Mouse (Mus musculus): ENCODE results near the gene Prok1.

Prok1 gene

GRCm38 (mm10) chr3:107239607-107240006 lies at the start of gene Prok1:
Prok1 (minus strand) TSS chr3:107239707.
- DNase-seq: no peak

GRCm38 (mm10) chr3:107287346-107287745 lies 47.8 kb upstream of the Prok1 start:
- DNase-seq: no peak

- DNase-seq: no peak
Measured at GRCm38 (mm10) chr3:107286123-107286522, 46.6 kb upstream of the Prok1 start.

DNA sequence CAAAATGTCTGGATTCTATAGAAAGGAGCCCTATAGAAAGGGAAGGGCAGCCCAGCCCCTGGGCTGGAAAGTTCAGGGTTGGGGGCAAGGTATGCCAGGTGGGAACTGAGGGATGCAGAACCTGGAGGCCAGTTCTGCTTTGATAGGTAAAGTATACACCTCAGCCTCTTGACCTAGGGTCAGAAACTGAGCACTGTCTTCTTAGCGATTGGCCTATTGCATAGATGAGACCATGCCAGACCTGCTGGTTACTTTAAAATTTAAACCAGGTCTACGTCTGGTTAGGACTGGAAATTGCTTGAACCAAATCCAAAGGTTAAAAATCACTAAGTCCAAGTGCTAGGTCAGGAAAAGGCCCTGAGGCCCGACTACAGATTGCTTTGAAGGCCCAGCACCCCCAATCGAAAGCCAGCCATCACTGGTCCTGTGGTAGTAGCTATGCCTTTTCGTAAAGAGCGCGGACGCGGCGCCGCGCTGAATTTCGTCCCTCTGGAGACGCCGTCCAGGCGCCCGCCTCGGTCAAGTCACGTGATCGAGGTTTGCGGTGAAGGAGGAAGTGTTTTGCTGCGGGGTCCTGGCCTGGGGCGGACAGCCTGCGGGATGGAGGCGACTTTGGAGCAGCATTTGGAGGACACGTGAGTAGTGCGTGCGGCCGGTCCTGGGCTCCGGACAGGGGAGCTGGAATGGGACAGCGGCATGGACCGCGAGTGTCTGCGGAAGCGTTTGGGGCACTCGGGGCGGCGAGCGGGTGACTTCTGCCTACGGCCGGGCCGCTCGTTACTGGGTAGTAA lies 39.2 kb upstream of the Prok1 start, which contains the start of gene Lamtor5:
Gene Lamtor5, plus strand, starts transcription at position 380 of the 791 bp plus-strand sequence.
- DNase-seq: peak; percentile 79 to 87

DNA sequence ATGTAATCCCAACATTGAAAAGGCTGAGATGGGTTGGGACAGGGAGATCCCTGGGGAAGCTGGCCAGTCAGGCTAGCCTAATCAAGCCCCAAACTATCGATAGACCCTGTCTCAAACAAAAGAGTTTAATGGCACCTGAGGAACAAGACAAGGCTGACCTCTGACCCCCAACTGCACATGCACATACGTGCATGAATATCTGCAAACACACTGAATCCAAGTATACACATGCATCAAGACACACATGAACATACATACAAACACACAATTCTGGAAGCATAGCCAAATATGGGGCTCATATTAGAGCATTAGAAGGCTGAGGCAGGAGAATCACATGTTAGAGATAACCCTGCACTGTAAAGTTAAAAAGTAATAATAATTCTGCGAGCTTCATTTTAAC lies 37.1 kb upstream of the Prok1 start:
- no peak for DNase-seq

DNA sequence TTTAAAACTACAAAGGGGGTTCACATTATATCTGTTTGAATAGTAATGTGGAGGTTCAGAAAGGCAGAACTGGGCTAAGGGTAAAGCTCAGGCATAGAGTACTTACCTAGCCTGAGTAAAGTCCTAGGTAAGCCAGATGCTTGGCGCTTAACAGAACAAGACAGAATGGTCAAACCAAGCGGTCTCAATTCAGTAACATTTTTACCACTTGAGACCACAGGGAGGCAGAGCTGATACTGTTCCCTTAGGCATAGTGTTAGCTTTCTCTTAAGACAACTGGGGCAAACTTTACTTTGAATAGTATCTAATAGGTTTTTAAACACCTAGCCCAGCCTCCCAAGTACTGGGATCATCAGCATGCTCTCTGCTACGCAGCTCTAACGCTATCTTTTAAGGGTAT lies 36.5 kb upstream of the Prok1 start:
- no peak for DNase-seq

GRCm38 (mm10) chr3:107275351-107275750 lies 35.8 kb upstream of the Prok1 start:
- no peak for DNase-seq

DNA sequence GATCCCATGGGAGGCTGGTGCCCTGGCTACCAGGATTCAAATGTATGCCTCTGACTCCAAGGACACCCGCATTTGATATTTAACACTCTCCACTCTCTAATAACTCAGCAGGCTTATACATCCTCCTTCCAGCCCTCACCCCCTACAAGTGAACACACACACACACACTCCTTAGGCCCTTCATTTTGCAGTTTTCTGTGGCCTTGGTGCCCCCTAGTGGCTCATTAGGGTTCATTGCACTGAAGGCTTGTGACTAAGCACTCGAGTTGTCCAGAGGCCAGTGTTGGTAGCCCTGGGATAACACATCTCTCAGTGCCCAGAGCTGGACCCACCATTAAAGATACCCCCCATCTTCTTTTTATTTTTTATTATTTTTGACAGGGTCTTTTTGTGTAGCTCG lies 34.3 kb upstream of the Prok1 start:
- DNase-seq: peak; percentile 13 to 47

DNA sequence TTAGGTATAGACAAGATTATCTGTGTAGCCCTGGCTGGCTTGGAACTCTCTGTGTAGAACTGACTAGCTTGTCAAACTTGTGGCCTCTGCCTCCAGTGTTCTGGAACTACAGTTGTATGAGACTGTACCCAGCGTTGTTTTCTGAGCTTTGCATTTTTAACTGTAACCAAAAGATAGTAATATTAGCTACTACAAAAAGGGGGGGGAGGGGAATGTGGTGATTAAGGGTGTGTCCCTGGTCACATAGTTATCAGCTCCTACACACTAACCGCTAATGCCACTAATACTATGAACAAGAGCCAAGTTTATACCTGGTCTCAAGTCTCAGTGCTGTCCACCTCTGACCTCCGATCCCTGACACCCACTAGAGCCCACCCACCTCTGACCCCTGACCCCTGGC lies 32.9 kb upstream of the Prok1 start:
- no peak for DNase-seq

DNA sequence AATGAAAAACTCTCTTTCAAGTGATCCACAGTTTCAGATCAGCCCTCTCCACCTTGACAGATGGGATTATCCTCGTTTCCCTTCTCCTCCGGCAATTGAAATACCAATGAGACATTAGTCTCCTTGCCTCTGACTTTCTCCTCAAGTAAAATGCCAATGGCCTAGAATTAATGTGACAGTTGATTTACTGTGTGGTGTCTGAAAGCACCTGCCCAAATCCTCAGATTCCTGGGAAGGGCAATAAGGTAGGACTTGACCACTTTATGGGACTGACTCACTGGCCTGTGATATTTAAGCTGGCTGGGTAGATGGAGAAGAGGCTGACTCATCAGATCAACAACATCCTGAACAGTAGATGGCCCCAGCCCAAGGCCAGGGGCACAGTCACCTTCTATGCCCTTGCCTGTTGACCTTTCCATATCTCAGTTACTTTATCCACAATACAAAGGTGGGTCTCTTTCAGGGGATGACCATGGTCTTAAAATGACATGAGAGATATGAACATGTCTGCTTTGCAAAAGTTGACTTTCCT lies 27.4 kb upstream of the Prok1 start:
- DNase-seq: no peak

GRCm38 (mm10) chr3:107261851-107262165 lies 22.3 kb upstream of the Prok1 start:
- DNase-seq: peak in 1 of 2 experiments; percentile 10

DNA sequence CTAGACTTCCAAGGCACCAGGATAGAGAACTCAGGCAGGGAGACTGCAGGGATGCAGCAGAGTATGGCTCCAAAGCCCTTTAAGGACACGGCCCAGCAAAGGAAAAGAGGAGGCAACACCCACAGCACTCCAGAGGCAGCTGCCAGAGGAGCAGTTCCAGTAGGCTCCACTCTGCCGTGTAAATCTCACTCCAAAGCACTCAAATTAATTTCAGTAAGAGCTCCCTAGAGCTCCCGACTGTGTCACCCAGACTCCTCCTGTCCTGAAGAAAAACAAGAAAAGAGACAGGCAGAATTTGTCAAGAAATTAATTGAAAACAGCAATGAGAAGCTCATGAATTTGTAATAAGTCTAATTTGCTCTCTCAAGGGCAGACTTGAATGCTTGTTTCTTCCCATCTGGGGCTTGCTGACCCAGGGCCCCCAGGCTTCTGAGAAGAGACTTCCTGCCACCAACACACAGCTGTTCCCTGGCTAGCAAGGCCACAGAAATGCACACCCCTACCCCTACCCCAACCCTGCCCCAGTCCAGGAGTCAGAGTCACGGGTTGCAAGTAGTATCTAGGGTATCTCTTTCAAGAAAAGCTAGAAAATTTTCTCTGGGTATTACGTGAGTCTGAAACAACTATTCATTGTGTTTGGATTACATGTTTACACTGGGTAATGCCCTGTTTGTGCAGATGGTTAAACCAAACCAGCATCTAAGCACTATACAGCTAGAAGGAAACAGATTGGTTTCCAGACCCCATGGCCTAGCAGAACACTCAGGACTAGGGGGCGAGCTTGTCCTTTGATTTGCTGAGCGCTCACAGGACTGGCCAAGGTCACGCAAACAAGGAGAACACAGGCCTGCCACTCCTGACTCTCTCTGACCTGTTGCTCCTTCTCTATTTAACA lies 21.7 kb upstream of the Prok1 start:
- DNase-seq: no peak

- DNase-seq: no peak
Measured at GRCm38 (mm10) chr3:107257924-107258323, 18.4 kb upstream of the Prok1 start.

DNA sequence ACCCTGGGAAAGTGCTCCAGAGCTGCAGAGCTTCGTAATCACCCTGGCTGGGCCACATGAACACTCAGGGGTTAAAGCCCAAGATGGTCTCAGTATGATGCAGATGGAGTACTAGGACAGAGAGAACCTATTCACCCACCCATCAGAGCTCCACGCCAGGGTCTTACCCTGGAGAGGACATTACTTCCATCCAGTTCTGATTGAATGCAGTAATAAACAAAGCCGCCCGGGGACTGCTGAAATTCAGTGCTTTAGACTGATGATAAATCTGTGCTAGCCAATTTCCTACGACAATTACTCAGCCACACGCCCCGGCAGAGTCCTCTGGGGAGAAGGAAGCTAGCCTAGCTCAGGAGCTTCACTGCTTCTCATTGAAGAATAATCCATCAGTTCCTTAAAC lies 17.2 kb upstream of the Prok1 start:
- DNase-seq: no peak

DNA sequence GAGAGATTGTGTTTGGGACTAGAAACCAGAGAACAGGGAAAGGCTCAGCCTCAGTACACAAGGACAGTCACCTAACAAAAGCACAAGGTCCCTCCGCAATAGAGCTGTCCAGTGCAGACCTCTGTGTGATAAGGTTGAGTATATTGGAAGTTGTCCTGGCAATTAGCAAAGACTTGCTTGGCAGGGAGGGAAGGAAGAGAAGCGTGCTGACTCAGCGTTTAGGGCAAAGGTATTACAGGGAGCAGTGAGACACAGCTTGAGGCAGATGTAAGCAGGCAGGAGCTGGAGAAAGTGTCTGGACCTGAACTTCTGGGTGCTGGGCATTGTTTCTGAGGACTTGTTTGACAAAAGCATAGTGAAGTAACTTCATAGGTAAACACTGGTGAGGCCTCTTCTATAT lies 16.5 kb upstream of the Prok1 start:
- no peak for DNase-seq

GRCm38 (mm10) chr3:107253925-107254324 lies 14.4 kb upstream of the Prok1 start:
- no peak for DNase-seq

DNA sequence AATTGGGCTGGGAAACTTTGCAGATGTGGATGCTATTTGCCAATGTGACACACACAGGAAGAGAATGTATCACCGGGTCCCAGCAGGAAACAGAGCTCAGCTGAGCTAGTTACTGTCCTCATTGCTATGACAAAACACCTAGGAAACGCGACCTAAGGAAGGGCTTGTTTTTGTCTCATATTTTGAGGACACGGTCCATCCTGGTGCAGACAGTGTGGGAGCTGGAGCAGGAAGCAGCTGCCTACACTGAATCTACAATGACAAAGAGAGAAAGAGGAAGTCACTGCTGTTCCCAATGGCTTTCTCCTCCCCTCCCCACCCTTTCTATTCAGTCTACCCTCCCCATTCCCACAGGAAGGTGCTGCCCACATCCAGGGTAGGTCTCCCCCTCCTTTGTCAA lies 12.5 kb upstream of the Prok1 start:
- DNase-seq: no peak

DNA sequence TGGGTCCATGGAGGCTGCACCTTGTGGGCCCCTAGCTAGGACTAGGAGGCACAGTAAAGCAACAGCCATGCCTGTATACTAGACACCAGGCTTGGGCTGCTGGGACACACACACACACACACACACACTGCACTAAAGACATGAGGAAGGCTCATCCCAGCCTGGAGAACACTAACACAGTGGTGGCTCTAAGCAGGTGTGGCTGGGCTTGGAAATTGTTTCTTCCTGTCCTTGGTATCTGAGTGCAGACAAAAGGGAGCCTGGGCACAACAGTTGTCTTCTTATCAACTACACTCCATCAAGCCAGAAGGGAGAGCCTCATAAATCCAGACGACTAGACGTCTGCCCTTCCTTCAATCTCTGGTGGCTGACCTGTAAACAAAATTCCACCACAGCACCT lies 10.8 kb upstream of the Prok1 start:
- DNase-seq: no peak

GRCm38 (mm10) chr3:107249042-107249441 lies 9.5 kb upstream of the Prok1 start:
- no peak for DNase-seq

DNA sequence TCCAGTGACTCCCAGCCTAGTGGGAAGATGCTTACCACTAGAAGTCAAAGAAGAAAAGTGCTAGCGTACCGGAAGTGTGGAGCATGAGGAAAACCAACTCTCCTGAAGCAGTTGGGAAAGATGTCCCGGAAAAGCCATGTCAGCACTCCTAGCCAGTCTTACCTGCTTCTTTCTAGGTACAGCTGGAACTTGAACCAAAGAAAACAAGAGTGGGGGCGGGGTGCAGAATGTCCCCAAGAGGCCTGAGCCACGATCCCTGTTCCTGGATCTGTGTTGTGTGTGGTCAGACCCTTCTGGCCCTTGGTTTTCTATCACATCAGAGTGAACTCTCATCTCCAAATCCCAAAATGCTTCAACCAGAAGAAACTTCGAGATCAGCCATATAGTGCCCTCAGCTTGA lies 7.4 kb upstream of the Prok1 start:
- DNase-seq: no peak

GRCm38 (mm10) chr3:107241389-107242094 lies 2.0 kb upstream of the Prok1 start:
- DNase-seq: no peak

DNA sequence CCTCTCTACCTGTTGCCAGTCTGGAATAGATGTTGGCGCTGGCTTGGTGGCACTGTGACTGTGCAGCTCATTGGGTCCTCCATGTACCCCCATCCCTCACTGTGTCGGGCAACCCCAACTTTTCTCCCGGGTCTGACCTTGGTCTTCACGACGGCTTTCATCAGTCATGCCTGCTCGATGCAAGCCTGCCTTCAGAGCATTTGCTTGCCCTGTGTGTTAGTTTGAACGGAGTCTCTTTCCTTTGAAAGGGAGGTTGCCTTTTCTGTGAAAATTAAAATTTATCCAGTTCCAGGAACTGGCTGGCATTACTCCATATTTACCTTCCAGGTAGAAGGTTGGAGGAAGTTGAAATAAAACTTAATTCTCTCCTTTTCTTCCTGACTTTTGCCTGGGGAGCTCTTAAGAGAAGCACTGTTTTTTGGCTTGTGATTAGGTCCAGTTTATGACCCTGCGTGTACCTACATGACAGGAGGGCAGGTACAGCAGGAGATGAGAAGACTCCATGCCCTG lies 981 bp downstream of the Prok1 start:
- DNase-seq: no peak

DNA sequence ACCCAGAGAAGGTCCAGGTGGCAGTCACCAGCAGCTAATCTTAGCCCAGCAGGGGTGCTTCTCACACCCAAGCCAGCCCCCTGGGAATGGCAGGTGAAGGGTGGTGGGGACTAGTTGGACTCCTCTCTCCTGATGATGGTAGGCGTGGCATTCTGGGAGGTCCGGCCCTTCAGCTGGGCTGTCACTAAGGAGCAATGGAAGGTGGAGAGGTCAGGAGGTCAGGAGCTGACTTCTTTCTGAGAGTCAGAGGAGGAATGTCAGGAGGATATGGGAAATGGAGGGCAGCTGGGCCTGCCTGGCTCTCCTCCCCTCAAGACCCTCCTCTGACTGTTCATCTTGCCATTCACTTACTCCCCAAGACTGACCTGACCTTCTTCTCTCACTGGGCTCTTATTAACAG lies 1.5 kb downstream of the Prok1 start:
- DNase-seq: no peak

All from spleen, adult 18-20 months (tissue).